Mouse (Mus musculus): ENCODE measurements around the gene Fabp1. TPM values are rescaled to one million over a fixed set of nuclear protein-coding genes. Genes with fewer than 3 reads are reported as not detected.

The Fabp1 gene
- polyA plus RNA-seq, 1 experiment: not detected

- DNase-seq: peak; percentile 32 to 49
- H3K4me3 ChIP-seq (replicated peaks; ENCODE audit: insufficient read depth, low read depth, low read length): no peak overlapping the region
- H3K27me3 ChIP-seq (ENCODE audit: control insufficient read depth, insufficient read depth, low read length): no peaks in the 10 kb centered on the region
- no peak overlapping the region for H3K27ac ChIP-seq (ENCODE audit: insufficient read depth, low read length)
- no peak for TF ChIP-seq POLR2A (IDR thresholded peaks at IDR 0.05; ENCODE audit: borderline replicate concordance, insufficient read depth, low read length)
- TF ChIP-seq CTCF (IDR thresholded peaks at IDR 0.05; ENCODE audit: borderline replicate concordance, insufficient read depth, low read depth, low read length): peak; percentile 34; the same call in 1 of the 2 replicates
- no peaks in the 10 kb centered on the region for H3K4me1 ChIP-seq (ENCODE audit: control insufficient read depth, insufficient read depth, low read length)
- WGBS: 38% methylated on average over 6 of the region's 6 CpGs
These were observed 33.0 kb upstream of the Fabp1 start for GRCm38 (mm10) chr6:71166551-71167169.

DNA sequence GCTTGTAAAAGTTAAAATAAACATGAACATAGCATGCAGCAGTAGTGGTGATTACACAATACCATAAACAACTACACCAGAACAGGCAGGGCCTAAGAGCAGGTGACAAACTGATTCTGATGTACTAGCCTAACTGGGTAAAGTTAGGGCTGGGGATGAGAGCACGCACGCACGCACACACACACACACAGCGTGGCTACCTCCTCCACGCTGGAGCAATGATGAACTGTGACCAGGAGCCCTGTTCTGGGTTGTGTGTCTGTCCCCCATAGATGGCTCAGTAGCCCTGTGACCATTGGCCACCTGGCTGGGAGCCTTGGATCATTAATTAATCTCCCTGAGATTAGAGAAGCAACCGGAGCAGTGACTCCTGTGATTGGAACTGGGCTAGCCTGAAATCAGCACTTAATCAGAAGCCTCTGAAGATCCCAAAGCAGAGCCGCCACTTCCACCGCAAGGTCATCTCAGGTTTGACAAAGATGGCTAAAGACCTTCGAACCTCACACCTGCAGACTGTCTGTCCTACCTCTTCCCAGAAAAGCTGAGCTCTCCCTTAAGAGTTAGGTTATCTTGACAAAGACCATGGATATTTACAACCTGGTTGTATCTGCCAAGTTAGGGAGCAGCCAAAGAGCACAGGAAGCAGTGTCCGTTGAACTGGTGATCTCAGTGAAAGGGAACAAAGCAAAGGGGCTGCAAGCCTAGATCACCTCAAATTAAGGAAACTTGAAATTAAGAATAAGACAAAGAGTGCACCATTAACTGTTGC, 26.6 kb upstream of the Fabp1 start:
- Histone ChIP-seq H3K27ac (ENCODE audit: insufficient read depth, low read length) (no peak overlapping the region), H3K27me3 (ENCODE audit: control insufficient read depth, insufficient read depth, low read length) (no peaks in the 10 kb centered on the region), H3K4me3 (replicated peaks; ENCODE audit: insufficient read depth, low read depth, low read length) (no peak overlapping the region), H3K4me1 (ENCODE audit: control insufficient read depth, insufficient read depth, low read length) (no peaks in the 10 kb centered on the region)
- DNase-seq: no peak
- 85% methylated on average over 10 of the region's 10 CpGs for WGBS
- TF ChIP-seq POLR2A (IDR thresholded peaks at IDR 0.05; ENCODE audit: borderline replicate concordance, insufficient read depth, low read length): no peak
- no peak for TF ChIP-seq CTCF (IDR thresholded peaks at IDR 0.05; ENCODE audit: borderline replicate concordance, insufficient read depth, low read depth, low read length)

- 95% methylated on average over 1 of the region's 1 CpGs for WGBS
- Histone ChIP-seq H3K27ac (ENCODE audit: insufficient read depth, low read length) (no peak overlapping the region), H3K4me3 (replicated peaks; ENCODE audit: insufficient read depth, low read depth, low read length) (no peak overlapping the region), H3K27me3 (ENCODE audit: control insufficient read depth, insufficient read depth, low read length) (no peaks in the 10 kb centered on the region), H3K4me1 (ENCODE audit: control insufficient read depth, insufficient read depth, low read length) (no peaks in the 10 kb centered on the region)
- TF ChIP-seq POLR2A (IDR thresholded peaks at IDR 0.05; ENCODE audit: borderline replicate concordance, insufficient read depth, low read length): no peak
- no peak for TF ChIP-seq CTCF (IDR thresholded peaks at IDR 0.05; ENCODE audit: borderline replicate concordance, insufficient read depth, low read depth, low read length)
- no peak for DNase-seq
These were observed 19.0 kb upstream of the Fabp1 start for GRCm38 (mm10) chr6:71180596-71180995.

DNA sequence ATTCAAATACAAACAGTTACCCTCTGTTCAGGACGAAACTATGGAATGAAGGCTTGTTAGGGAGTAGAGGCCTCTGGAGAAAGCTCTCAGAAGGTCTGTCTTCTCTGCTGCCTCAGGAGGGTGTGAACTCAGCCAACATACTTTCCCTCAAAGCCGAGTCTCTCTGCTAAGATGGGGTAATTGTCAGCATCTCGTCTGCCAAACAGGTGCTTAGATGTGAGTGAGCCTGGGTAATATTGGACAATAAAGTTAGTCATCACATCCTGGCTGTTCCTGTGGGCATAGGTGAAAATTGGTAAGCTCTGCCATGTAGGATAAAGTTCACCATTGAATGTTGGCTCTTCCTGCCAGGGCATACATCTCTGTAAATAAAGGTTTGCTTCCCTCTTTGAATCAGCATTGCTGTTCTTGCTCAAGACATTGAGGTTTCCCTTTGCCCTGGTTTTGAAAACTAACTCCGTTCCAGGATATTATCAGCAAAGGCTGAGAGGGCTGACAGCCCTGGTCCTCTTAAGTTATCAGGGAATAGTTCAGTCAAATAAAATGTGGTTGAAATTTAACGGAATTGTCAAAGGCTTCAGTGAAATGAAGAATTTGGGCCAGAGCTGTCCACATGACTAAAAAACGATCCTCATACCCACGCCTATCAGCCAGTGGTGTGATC, 14.6 kb upstream of the Fabp1 start:
- H3K27ac ChIP-seq (ENCODE audit: insufficient read depth, low read length): no peak overlapping the region
- no peak for DNase-seq
- H3K27me3 ChIP-seq (ENCODE audit: control insufficient read depth, insufficient read depth, low read length): no peaks in the 10 kb centered on the region
- WGBS: 84% methylated on average over 7 of the region's 7 CpGs
- H3K4me3 ChIP-seq (replicated peaks; ENCODE audit: insufficient read depth, low read depth, low read length): no peak overlapping the region
- H3K4me1 ChIP-seq (ENCODE audit: control insufficient read depth, insufficient read depth, low read length): no peaks in the 10 kb centered on the region
- TF ChIP-seq CTCF (IDR thresholded peaks at IDR 0.05; ENCODE audit: borderline replicate concordance, insufficient read depth, low read depth, low read length) (no peak), POLR2A (IDR thresholded peaks at IDR 0.05; ENCODE audit: borderline replicate concordance, insufficient read depth, low read length) (no peak)

GRCm38 (mm10) chr6:71189578-71189977, 10.0 kb upstream of the Fabp1 start:
- no peak overlapping the region for H3K27ac ChIP-seq (ENCODE audit: insufficient read depth, low read length)
- DNase-seq: no peak
- H3K4me1 ChIP-seq (ENCODE audit: control insufficient read depth, insufficient read depth, low read length): no peaks in the 10 kb centered on the region
- H3K27me3 ChIP-seq (ENCODE audit: control insufficient read depth, insufficient read depth, low read length): no peaks in the 10 kb centered on the region
- H3K4me3 ChIP-seq (replicated peaks; ENCODE audit: insufficient read depth, low read depth, low read length): no peak overlapping the region
- TF ChIP-seq POLR2A (IDR thresholded peaks at IDR 0.05; ENCODE audit: borderline replicate concordance, insufficient read depth, low read length) (no peak), CTCF (IDR thresholded peaks at IDR 0.05; ENCODE audit: borderline replicate concordance, insufficient read depth, low read depth, low read length) (no peak)
- WGBS: 69% methylated on average over 1 of the region's 1 CpGs

DNA sequence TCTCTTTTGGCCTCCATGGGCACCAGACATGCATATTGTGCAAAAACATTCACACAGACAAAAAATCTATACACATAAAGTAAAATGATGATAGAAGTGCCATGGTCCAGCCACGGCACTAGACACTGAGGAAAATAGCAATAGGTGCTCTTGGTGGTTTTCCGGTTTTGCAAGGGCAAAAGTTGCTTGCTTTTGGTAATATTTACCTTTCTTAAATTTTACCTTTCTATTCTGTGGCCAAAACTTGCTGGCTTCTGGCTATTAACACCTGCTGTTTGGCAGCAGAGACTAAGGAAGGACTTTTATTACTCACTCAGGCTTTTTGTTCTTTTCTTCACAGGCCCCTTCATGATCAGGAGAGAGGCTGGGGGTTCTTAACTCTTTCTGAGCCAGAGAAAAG, 9.1 kb upstream of the Fabp1 start:
- no peak for DNase-seq
- TF ChIP-seq POLR2A (IDR thresholded peaks at IDR 0.05; ENCODE audit: borderline replicate concordance, insufficient read depth, low read length) (no peak), CTCF (IDR thresholded peaks at IDR 0.05; ENCODE audit: borderline replicate concordance, insufficient read depth, low read depth, low read length) (no peak)
- no peaks in the 10 kb centered on the region for H3K27me3 ChIP-seq (ENCODE audit: control insufficient read depth, insufficient read depth, low read length)
- 97% methylated on average over 2 of the region's 2 CpGs for whole genome bisulfite sequencing
- no peak overlapping the region for H3K4me3 ChIP-seq (replicated peaks; ENCODE audit: insufficient read depth, low read depth, low read length)
- no peak overlapping the region for H3K27ac ChIP-seq (ENCODE audit: insufficient read depth, low read length)
- H3K4me1 ChIP-seq (ENCODE audit: control insufficient read depth, insufficient read depth, low read length): no peaks in the 10 kb centered on the region

GRCm38 (mm10) chr6:71193151-71193740, 6.4 kb upstream of the Fabp1 start:
- H3K4me1 ChIP-seq (ENCODE audit: control insufficient read depth, insufficient read depth, low read length): no peaks in the 10 kb centered on the region
- H3K27me3 ChIP-seq (ENCODE audit: control insufficient read depth, insufficient read depth, low read length): no peaks in the 10 kb centered on the region
- WGBS: 77% methylated on average over 6 of the region's 6 CpGs
- no peak for TF ChIP-seq POLR2A (IDR thresholded peaks at IDR 0.05; ENCODE audit: borderline replicate concordance, insufficient read depth, low read length)
- DNase-seq: no peak
- H3K4me3 ChIP-seq (replicated peaks; ENCODE audit: insufficient read depth, low read depth, low read length): no peak overlapping the region
- no peak overlapping the region for H3K27ac ChIP-seq (ENCODE audit: insufficient read depth, low read length)

All from cerebellum, adult 2 months (tissue).